Mouse (Mus musculus) G1E (cell line): ENCODE measurements around the gene Mat2a. TPM values are rescaled to one million over a fixed set of nuclear protein-coding genes. Genes with fewer than 3 reads are reported as not detected.
"Not testable (repeated sequence)": the region's sequence is repeated elsewhere in the genome, so short reads cannot be mapped to it uniquely, and the experiment has no call there.

ENCODE experiments used
- ATAC-seq: 2 replicates; pipeline ENCODE4 v1.8.0; 2016; ENCODE audit warnings: mild to moderate bottlenecking; ENCODE audit not compliant: insufficient number of reproducible peaks, poor library complexity, low FRiP score, severe bottlenecking; ENCODE audit errors: extremely low read depth
- DNase-seq: peaks from one replicate; pipeline ENCODE4 v3.0.0; 2012; ENCODE audit warnings: low spot score
- H3K27me3 ChIP-seq: 2 replicates; pipeline ENCODE4 v1.6.1; 2012; ENCODE audit warnings: mild to moderate bottlenecking, low read length, inconsistent platforms; ENCODE audit not compliant: insufficient read depth
- H3K36me3 ChIP-seq: replicated peaks from 2 replicates; pipeline ENCODE3; 2012; ENCODE audit warnings: mild to moderate bottlenecking, inconsistent platforms
- H3K4me1 ChIP-seq: 2 replicates; pipeline ENCODE4 v1.6.1; 2012; ENCODE audit warnings: low read depth, low read length, inconsistent platforms, mixed read lengths; ENCODE audit not compliant: insufficient read depth
- H3K4me3 ChIP-seq: 2 replicates; pipeline ENCODE4 v1.5.1; 2012; ENCODE audit warnings: low read depth, mild to moderate bottlenecking, inconsistent platforms, low read length, moderate library complexity, mixed read lengths
- H3K9me3 ChIP-seq: replicated peaks from 2 replicates; pipeline ENCODE4 v1.6.1; 2012; ENCODE audit warnings: inconsistent platforms
- CTCF ChIP-seq: IDR thresholded peaks from 2 replicates; pipeline ENCODE4 v1.5.1; 2012; ENCODE audit warnings: low read depth, low read length, inconsistent platforms, mixed read lengths
- GATA1 ChIP-seq: IDR thresholded peaks from 2 replicates; pipeline ENCODE4 v1.6.1; 2012; ENCODE audit warnings: borderline replicate concordance, low read length, inconsistent platforms, mixed read lengths
- GATA2 ChIP-seq: IDR thresholded peaks from 2 replicates; pipeline ENCODE4 v1.6.1; 2012; ENCODE audit warnings: low read depth, low read length, inconsistent platforms, borderline replicate concordance
- POLR2AphosphoS5 ChIP-seq: IDR thresholded peaks from 2 replicates; pipeline ENCODE4 v1.6.1; 2012; ENCODE audit warnings: low read depth, low read length, inconsistent platforms; ENCODE audit not compliant: insufficient replicate concordance
- TAL1 ChIP-seq: conservative IDR thresholded peaks from 2 replicates; pipeline ENCODE4 v1.6.1; 2012; ENCODE audit warnings: low read depth, low read length, inconsistent platforms, mixed read lengths
- polyA plus RNA-seq: library from polyadenylated mRNA; stranded (reverse); fragments of >175 nt; gene quantifications from 2 replicates; pipeline ENCODE4 v1.2.3, GENCODE M21; 2012
- total RNA-seq, 2 experiments: library from RNA; stranded (forward) in 1 of 2; stranded (reverse) in 1 of 2; fragments of 200-1000 nt in 1 of 2; fragments of >200 nt in 1 of 2; fragmentation: Nextera tagmentation in 1 of 2; gene quantifications; 2 replicates each; pipeline ENCODE4 v1.2.3; 2014 to 2017

Mat2a gene
- total and polyA plus RNA-seq, 3 experiments, result 34.2 to 414 (median 294) TPM

DNA sequence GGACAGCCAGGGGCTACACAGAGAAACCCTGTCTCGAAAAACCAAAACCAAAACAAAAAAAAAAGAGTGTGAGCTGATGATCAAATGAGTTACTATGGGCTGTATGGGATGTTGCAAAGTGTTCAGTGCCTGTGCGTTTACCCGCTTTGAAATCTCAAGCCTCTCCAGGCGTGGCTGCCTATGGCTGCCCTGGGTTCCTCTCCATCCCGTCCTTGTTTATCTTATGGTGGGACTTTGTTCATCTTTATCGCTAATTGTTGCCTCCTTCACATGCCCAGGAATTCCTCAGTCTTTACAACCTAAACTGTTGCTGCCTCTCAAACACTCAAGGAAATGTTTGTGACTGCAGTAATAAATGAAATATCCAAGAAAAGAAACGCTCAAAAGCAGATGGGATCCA lies 19.1 kb upstream of the Mat2a start:
- no peak for TF ChIP-seq GATA2
- TF ChIP-seq CTCF, result no peak
- no peak for TF ChIP-seq TAL1
- TF ChIP-seq POLR2AphosphoS5, result no peak
- no peak for TF ChIP-seq GATA1
- peaks cover 19% of the 10 kb centered on the region for H3K27me3 ChIP-seq
- H3K9me3 ChIP-seq, result no peaks in the 10 kb centered on the region
- no peaks in the 10 kb centered on the region for H3K4me1 ChIP-seq
- no peak overlapping the region for H3K4me3 ChIP-seq
- no peaks in the 10 kb centered on the region for H3K36me3 ChIP-seq
- ATAC-seq, result no peak
- no peak for DNase-seq

DNA sequence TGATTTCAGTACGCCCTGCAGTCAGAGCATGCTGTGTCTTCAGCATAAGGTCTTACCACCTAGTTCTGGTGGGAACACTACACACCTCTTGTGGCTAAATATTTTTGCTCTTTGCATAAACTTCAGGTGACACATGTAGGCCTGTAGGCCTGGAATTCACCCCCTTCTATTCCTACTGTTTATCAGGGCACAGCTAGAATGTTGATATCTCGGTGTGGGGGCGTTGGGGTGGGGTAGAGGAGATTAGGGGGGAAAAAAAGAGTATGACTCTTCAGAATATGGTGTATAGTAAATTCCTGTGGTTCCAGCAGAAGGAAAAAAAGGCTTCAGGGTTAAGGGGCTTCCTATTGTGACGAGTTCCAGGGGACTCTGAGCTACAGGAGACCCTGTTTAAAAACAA lies 17.2 kb upstream of the Mat2a start:
- Histone ChIP-seq H3K4me3 (no peak overlapping the region), H3K9me3 (no peaks in the 10 kb centered on the region), H3K36me3 (no peaks in the 10 kb centered on the region), H3K4me1 (no peaks in the 10 kb centered on the region), H3K27me3 (peaks cover 11% of the 10 kb centered on the region)
- TF ChIP-seq POLR2AphosphoS5 (no peak), TAL1 (no peak), CTCF (no peak), GATA1 (no peak)
- no peak for DNase-seq
- no peak for ATAC-seq

DNA sequence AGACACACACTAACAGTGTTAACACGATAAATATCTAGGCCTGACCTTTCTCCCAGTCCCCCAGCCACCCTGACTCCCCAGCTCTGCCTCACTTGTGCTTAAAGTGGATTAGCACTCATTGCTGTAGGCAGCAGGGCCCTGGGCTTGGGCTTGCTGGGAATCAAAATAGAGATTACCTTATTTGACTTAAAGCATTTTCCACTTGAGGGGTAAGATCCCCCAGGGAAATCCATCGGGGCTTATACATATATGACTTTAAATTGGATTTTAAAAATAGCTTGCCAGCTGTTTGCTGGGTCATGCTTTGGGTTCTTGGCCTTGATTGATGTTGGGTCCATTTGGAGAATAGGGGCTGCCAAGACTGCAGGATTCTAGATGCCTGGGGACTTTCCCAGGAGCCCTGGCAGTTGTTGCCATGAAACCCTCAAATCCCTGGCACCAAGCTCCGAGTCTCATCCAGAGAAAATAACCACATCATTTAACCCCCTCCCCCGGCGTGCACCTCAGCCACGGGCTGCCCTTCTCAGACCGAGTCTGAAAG lies 15.5 kb upstream of the Mat2a start:
- H3K9me3 ChIP-seq, result no peaks in the 10 kb centered on the region
- H3K27me3 ChIP-seq, result peaks cover 7% of the 10 kb centered on the region
- no peaks in the 10 kb centered on the region for H3K36me3 ChIP-seq
- H3K4me3 ChIP-seq, result no peak overlapping the region
- no peak for TF ChIP-seq TAL1
- no peak for TF ChIP-seq POLR2AphosphoS5
- TF ChIP-seq GATA1, result no peak
- no peak for DNase-seq
- H3K4me1 ChIP-seq, result no peaks in the 10 kb centered on the region
- no peak for ATAC-seq

DNA sequence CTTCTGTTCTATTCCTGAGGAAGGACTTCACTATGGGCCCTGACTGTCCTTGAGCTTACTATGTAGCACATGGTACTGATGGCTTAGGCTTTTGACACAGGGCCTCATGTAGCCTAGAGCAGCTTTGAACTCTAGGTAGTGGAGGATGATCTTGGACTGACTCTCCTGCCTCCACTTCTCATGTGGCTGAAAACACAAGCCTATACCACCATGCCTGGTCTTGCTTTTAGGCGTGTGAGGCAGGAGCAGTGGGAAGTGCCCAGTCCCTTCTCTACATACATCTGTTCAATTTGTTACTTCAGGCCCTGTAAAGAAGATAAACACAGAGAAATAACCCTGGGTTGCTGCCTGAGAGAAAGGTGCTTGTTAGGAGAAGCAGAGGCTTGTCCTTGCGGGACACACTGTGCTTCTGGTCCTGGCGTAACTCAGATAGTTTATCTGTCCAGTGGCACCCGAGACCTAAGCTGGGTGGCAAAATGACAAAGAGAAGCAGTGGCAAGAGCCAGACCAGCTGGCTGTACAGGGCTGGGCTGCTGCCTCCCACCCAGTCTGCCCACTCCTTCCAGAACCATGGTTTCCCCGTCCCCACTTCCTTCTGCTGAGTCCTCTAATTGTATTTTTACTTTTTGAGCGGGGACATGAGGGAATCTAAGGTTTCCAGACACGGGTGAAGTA lies 14.9 kb upstream of the Mat2a start:
- ATAC-seq, result no peak
- Histone ChIP-seq H3K27me3 (peaks cover 9% of the 10 kb centered on the region), H3K4me1 (no peaks in the 10 kb centered on the region), H3K36me3 (no peaks in the 10 kb centered on the region), H3K9me3 (no peaks in the 10 kb centered on the region), H3K4me3 (no peak overlapping the region)
- no peak for TF ChIP-seq GATA2
- no peak for TF ChIP-seq POLR2AphosphoS5
- no peak for TF ChIP-seq TAL1
- TF ChIP-seq CTCF, result no peak
- TF ChIP-seq GATA1, result no peak
- DNase-seq, result no peak

GRCm38 (mm10) chr6:72453578-72453977 lies 14.2 kb upstream of the Mat2a start:
- DNase-seq, result no peak
- no peak overlapping the region for H3K4me3 ChIP-seq
- no peaks in the 10 kb centered on the region for H3K36me3 ChIP-seq
- no peaks in the 10 kb centered on the region for H3K9me3 ChIP-seq
- no peak for ATAC-seq
- H3K4me1 ChIP-seq, result no peaks in the 10 kb centered on the region
- TF ChIP-seq GATA1 (no peak), TAL1 (no peak), POLR2AphosphoS5 (no peak), CTCF (no peak), GATA2 (no peak)
- peaks cover 16% of the 10 kb centered on the region for H3K27me3 ChIP-seq

DNA sequence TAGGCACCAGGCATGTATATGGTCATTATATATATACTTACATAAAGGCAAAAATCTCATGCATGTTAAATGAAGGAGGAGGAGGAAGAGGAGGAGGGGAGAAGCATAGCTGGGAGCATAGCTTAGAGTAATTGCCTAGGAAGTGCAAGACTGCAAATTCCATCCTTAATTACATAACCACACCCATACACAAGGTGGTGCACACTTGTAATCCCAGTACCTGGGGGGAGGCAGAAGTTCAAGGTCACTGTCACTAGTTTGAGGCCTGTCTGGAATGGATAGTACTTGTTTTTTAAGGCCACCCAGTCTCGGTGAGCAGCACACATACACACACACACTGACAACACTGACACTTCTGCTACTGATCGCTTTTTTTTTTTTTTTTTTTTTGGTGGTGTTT lies 13.0 kb upstream of the Mat2a start:
- ATAC-seq (no peak), DNase-seq (no peak)
- H3K4me3 ChIP-seq, result no peak overlapping the region
- TF ChIP-seq TAL1 (no peak), CTCF (no peak), GATA2 (no peak), POLR2AphosphoS5 (no peak), GATA1 (no peak)
- no peaks in the 10 kb centered on the region for H3K9me3 ChIP-seq
- H3K27me3 ChIP-seq, result peaks cover 28% of the 10 kb centered on the region
- H3K36me3 ChIP-seq, result no peaks in the 10 kb centered on the region
- no peaks in the 10 kb centered on the region for H3K4me1 ChIP-seq

GRCm38 (mm10) chr6:72451778-72452177 lies 12.4 kb upstream of the Mat2a start:
- H3K9me3 ChIP-seq, H3K4me3 ChIP-seq, H3K4me1 ChIP-seq, DNase-seq, H3K36me3 ChIP-seq, ATAC-seq: not testable (repeated sequence)
- H3K27me3 ChIP-seq, result peaks cover 33% of the 10 kb centered on the region
